ENCODE assay signal across 8 mouse cellular contexts in the genomic region with DNA sequence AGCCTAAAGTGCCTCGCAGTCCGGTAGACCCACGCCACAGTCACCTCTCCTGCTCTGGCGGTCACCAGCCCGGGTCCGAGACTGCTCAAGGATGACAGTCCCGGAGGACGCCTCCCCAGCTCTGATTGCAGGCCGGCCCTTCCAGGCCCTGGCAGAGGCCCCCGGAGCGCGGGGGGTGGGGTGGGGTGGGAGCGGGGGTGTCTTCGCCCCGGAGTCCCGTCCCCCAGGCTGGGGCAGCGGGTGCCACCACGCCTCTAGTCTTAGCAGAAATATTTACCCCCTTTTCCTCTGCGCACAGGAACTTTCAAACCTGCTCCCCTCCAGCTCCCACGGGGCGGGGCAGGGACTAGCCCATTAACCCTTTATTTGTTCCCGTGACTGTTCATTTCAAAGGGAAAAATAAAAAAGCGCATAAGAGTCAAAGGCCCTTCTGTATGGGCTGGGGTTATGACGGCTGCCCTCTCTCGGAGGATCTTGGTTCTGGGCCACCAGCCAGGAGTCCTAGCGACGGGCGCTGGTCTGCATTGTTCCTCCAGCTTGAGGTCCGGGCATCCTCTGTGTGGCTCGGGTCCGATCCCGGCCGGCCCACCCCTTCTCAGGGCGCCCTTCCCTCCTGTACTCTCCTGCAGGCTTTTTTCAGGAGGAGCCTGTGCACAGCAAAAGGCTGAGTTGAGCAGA. TPM values are rescaled to one million over a fixed set of nuclear protein-coding genes. Genes with fewer than 3 reads are reported as not detected.
DNase-seq lines count a peak whose midpoint lies in the region; ATAC-seq lines count a peak whose summit lies in the region.

No protein-coding gene starts in this region.

- H3K4me2 ChIP-seq in forebrain, embryonic 15.5 days (replicated peaks) = peak overlapping the region; percentile 99
- H3K4me2 ChIP-seq in hindbrain, embryonic 13.5 days = peak overlapping the region; percentile 99
- peak overlapping the region; percentile 98 for H3K4me2 ChIP-seq in stomach, embryonic 14.5 days (replicated peaks; ENCODE audit: low read depth, low read length)

- peak overlapping the region; percentile 56 for H3K4me3 ChIP-seq in forebrain, embryonic 15.5 days
- H3K4me3 ChIP-seq in hindbrain, embryonic 13.5 days = peak overlapping the region; percentile 55
- peak overlapping the region; percentile 42 for H3K4me3 ChIP-seq in stomach, embryonic 14.5 days (ENCODE audit: low read depth, low read length)

- no peaks in the 10 kb centered on the region for H3K36me3 ChIP-seq in forebrain, embryonic 15.5 days
- H3K36me3 ChIP-seq in hindbrain, embryonic 13.5 days = no peaks in the 10 kb centered on the region
- no peaks in the 10 kb centered on the region for H3K36me3 ChIP-seq in stomach, embryonic 14.5 days (ENCODE audit: control insufficient read depth, insufficient read depth, low read length)

- WGBS in forebrain, embryonic 15.5 days = under 1% methylated on average over 34 of the region's 34 CpGs
- WGBS in hindbrain, embryonic 13.5 days = under 1% methylated on average over 33 of the region's 34 CpGs
- WGBS in stomach, embryonic 14.5 days = 0% methylated on average over 34 of the region's 34 CpGs

- H3K27me3 ChIP-seq in forebrain, embryonic 15.5 days = peaks cover 21% of the 10 kb centered on the region
- H3K27me3 ChIP-seq in hindbrain, embryonic 13.5 days = peaks cover 49% of the 10 kb centered on the region
- peaks cover 13% of the 10 kb centered on the region; the same call in 1 of the 2 replicates for H3K27me3 ChIP-seq in stomach, embryonic 14.5 days (ENCODE audit: control insufficient read depth, insufficient read depth, low read length)

- peak; percentile 31 to 40 for DNase-seq in frontal cortex, postnatal 14 days (ENCODE audit: low spot score in 2 of 2)
- no peak for DNase-seq in frontal cortex, postnatal 36 days (ENCODE audit: low spot score in 2 of 2)
- DNase-seq in cerebellum, adult 11 months = peak; percentile 46
- peak; percentile 23 to 47 for DNase-seq in left cerebral cortex, postnatal 25 days (ENCODE audit: low spot score in 2 of 2)

- H3K4me1 ChIP-seq in forebrain, embryonic 15.5 days = peaks cover 24% of the 10 kb centered on the region
- peaks cover 35% of the 10 kb centered on the region for H3K4me1 ChIP-seq in hindbrain, embryonic 13.5 days (replicated peaks)
- H3K4me1 ChIP-seq in stomach, embryonic 14.5 days (ENCODE audit: control insufficient read depth, insufficient read depth, low read length) = no peaks in the 10 kb centered on the region

- intact Hi-C loops in left cerebral cortex, postnatal 25 days (cut with DNase I) = loop anchor here (5.0 kb wide), 1 partner anchor 51 kb away; the partner anchor contains the start of gene Eid1

- peak; percentile 89 for ATAC-seq in forebrain, embryonic 15.5 days (replicated peaks)
- peak; percentile 88 for ATAC-seq in hindbrain, embryonic 13.5 days (ENCODE audit: low FRiP score)
- ATAC-seq in megakaryocyte-erythroid progenitor cell, adult 5-6 weeks (replicated peaks; ENCODE audit: low FRiP score, low TSS enrichment, poor library complexity, severe bottlenecking) = peak; percentile 51
- peak; percentile 77 for ATAC-seq in stomach, embryonic 14.5 days (ENCODE audit: insufficient number of reproducible peaks, insufficient read depth, low FRiP score, low read depth)

- H3K9ac ChIP-seq in forebrain, embryonic 15.5 days (replicated peaks) = peak overlapping the region; percentile 63
- peak overlapping the region; percentile 79 for H3K9ac ChIP-seq in hindbrain, embryonic 13.5 days
- H3K9ac ChIP-seq in stomach, embryonic 14.5 days (replicated peaks; ENCODE audit: low read depth, low read length) = peak overlapping the region; percentile 25; the same call in 1 of the 2 replicates

- peak overlapping the region; percentile 54; the same call in 1 of the 2 replicates for H3K27ac ChIP-seq in forebrain, embryonic 15.5 days (replicated peaks)
- H3K27ac ChIP-seq in hindbrain, embryonic 13.5 days = peak overlapping the region; percentile 76
- no peak overlapping the region; the same call in 1 of the 2 replicates for H3K27ac ChIP-seq in stomach, embryonic 14.5 days (ENCODE audit: low read length)

- H3K9me3 ChIP-seq in forebrain, embryonic 15.5 days = no peaks in the 10 kb centered on the region
- no peaks in the 10 kb centered on the region for H3K9me3 ChIP-seq in hindbrain, embryonic 13.5 days
- H3K9me3 ChIP-seq in stomach, embryonic 14.5 days (ENCODE audit: control insufficient read depth, low read depth, low read length) = no peaks in the 10 kb centered on the region

RNA-seq across cellular contexts. Expression of gene Shc4, which starts 0.4 kb away (rescaled TPM):
- polyA plus RNA-seq in forebrain, embryonic 15.5 days (2015; fragmentation: Nextera tagmentation; extraction: Ambion mirVana) = 1.5 and 1.6 TPM in 2 replicates
- 2.8 and 3.0 TPM in 2 replicates for polyA plus RNA-seq in hindbrain, embryonic 13.5 days (2015; fragmentation: Nextera tagmentation; extraction: Ambion mirVana)
- 1 to 10 TPM; 5.0 TPM for total RNA-seq in left cerebral cortex, postnatal 25 days (2021)
- total RNA-seq in megakaryocyte-erythroid progenitor cell, adult 5-6 weeks (2014; fragmentation: Nextera tagmentation) = 0.98 and 3.3 TPM in 2 replicates
- 1.0 and 1.2 TPM in 2 replicates for total RNA-seq in megakaryocyte-erythroid progenitor cell, adult 5-6 weeks (2017)
- 2.3 and 3.6 TPM in 2 replicates for polyA plus RNA-seq in stomach, embryonic 14.5 days (2014; fragmentation: Nextera tagmentation; extraction: Ambion mirVana)

RNA-seq across cellular contexts. Expression of gene Eid1, which starts 50.7 kb away (rescaled TPM):
- 314 and 348 TPM in 2 replicates for polyA plus RNA-seq in forebrain, embryonic 15.5 days (2015; fragmentation: Nextera tagmentation; extraction: Ambion mirVana)
- 398 and 400 TPM in 2 replicates for polyA plus RNA-seq in hindbrain, embryonic 13.5 days (2015; fragmentation: Nextera tagmentation; extraction: Ambion mirVana)
- total RNA-seq in left cerebral cortex, postnatal 25 days (2021) = 100 to 1,000 TPM; 229 to 255 TPM
- 56.0 and 59.1 TPM in 2 replicates for total RNA-seq in megakaryocyte-erythroid progenitor cell, adult 5-6 weeks (2014; fragmentation: Nextera tagmentation)
- total RNA-seq in megakaryocyte-erythroid progenitor cell, adult 5-6 weeks (2017) = 131 and 165 TPM in 2 replicates
- polyA plus RNA-seq in stomach, embryonic 14.5 days (2014; fragmentation: Nextera tagmentation; extraction: Ambion mirVana) = 196 and 208 TPM in 2 replicates

RNA-seq across cellular contexts. Expression of gene Secisbp2l, which starts 59.1 kb away (rescaled TPM):
- 29.6 and 30.7 TPM in 2 replicates for polyA plus RNA-seq in forebrain, embryonic 15.5 days (2015; fragmentation: Nextera tagmentation; extraction: Ambion mirVana)
- polyA plus RNA-seq in hindbrain, embryonic 13.5 days (2015; fragmentation: Nextera tagmentation; extraction: Ambion mirVana) = 28.8 and 29.3 TPM in 2 replicates
- total RNA-seq in left cerebral cortex, postnatal 25 days (2021) = 100 to 1,000 TPM; 112 to 115 TPM
- total RNA-seq in megakaryocyte-erythroid progenitor cell, adult 5-6 weeks (2014; fragmentation: Nextera tagmentation) = 10.5 and 18.0 TPM in 2 replicates
- 11.5 and 13.8 TPM in 2 replicates for total RNA-seq in megakaryocyte-erythroid progenitor cell, adult 5-6 weeks (2017)
- 25.3 and 26.9 TPM in 2 replicates for polyA plus RNA-seq in stomach, embryonic 14.5 days (2014; fragmentation: Nextera tagmentation; extraction: Ambion mirVana)

Comparison
In these comparisons a context has a peak if more than half of its experiments do, and no peak if none do; other contexts are left out.
1. DNase-seq: peak in frontal cortex, postnatal 14 days (2 of 2), cerebellum, adult 11 months (single experiment) and left cerebral cortex, postnatal 25 days (2 of 2); none in frontal cortex, postnatal 36 days (0 of 2).
2. H3K9ac ChIP-seq: peak in every context shown above with its lines; median percentile 79 in hindbrain, embryonic 13.5 days; 63 in forebrain, embryonic 15.5 days; 25 in stomach, embryonic 14.5 days.
3. Peak in every context shown above with its lines, with median percentiles within 50 percentile points of each other: ATAC-seq, H3K4me2 ChIP-seq and H3K4me3 ChIP-seq.